Mouse (Mus musculus): ENCODE measurements at regions not wholly inside any gene's neighbourhood (a gene's known extent, or its start where the extent isn't known, plus 50 kb on each side); places are given as distances from the start of the nearest gene placed in this dataset.
A peak's percentile ranks its signal among the peaks of the same experiment; 100 is the strongest.
"Not testable (repeated sequence)": the region's sequence is repeated elsewhere in the genome, so short reads cannot be mapped to it uniquely, and the experiment has no call there.

DNA sequence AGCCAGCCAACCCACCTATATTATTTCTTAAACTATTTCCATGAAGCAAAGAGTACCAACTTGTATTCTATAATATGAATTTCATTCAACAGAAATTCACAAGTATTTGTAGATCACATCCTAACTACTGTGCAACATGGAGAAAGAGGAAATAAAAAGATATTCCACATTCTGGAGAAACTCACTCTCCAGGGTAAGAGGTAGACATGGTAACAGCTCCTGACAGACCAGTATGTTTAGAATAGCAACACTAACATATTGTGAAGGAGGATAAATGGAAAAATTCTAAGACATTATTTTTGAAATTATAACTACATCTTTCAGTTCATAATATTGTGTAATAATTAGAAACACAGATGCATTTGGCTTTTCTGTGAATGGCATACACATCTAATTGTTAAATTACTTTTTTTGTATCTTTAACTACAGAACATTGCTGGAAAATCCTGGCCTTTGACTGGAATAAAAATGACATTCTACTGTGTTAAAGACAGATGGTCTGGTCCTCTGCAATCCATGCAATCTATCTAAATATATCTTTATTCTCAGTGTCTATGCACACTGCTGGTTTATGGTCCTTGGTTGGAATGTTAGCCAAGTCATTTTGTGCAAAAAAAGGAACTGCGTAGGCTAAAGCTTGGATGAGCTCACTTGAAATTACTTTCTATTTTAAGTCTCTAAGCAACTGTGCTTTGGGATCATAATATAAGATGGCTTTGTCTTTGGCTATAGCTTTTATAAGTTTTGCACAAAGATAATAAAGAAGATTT is 106.6 kb upstream of the Ctag2 start:
- peak; percentile 26 for DNase-seq (ENCODE audit: low spot score)

DNA sequence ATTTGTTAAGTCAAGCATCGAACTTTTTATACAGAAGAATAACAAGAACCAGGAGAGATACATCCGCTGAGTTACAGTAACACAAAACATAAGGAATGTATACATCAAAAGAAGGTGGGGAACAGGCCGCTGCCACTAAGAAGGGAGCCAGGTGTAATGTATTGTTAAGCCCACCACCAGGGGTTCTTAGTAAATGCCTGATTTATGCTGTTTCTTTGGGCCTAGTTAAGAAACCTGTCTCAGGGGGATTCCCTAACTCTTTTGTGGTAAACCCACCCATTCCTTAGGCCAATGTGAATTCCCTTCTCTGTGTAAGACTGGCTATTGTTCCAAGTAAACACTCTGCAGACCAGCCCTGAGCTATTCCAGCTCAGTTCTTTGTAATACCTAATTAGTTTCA is 68.5 kb upstream of the Ctag2 start:
- not testable (repeated sequence) for DNase-seq (ENCODE audit: low spot score)
